Mouse (Mus musculus) left cerebral cortex, postnatal 25 days (tissue): Measurements from ENCODE around the gene Chst1. TPM values are rescaled to one million over a fixed set of nuclear protein-coding genes. Genes with fewer than 3 reads are reported as not detected.

Source experiments
- DNase-seq, 2 experiments: peaks; one replicate each; pipeline ENCODE4 v3.0.0; 2022; ENCODE audit warnings: low spot score in 2 of 2, mixed read lengths in 1 of 2
- intact Hi-C: fragments of 180-260 bp; cut with DNase I; formaldehyde crosslinking; loops from one replicate; pipeline ENCODE4 v1.15.1; 2025
- microRNA-seq, 2 experiments: library from miRNA; unstranded; fragments of <30 nt; microRNA quantifications; one replicate each; pipeline ENCODE4 v1.2.0; 2022
- total RNA-seq, 2 experiments: library from RNA; stranded (reverse); gene quantifications; 2 replicates each; pipeline ENCODE4 v1.2.3; 2021

Gene Chst1
- total RNA-seq, 2 experiments from 2014 or later: 240 to 269 TPM

DNA sequence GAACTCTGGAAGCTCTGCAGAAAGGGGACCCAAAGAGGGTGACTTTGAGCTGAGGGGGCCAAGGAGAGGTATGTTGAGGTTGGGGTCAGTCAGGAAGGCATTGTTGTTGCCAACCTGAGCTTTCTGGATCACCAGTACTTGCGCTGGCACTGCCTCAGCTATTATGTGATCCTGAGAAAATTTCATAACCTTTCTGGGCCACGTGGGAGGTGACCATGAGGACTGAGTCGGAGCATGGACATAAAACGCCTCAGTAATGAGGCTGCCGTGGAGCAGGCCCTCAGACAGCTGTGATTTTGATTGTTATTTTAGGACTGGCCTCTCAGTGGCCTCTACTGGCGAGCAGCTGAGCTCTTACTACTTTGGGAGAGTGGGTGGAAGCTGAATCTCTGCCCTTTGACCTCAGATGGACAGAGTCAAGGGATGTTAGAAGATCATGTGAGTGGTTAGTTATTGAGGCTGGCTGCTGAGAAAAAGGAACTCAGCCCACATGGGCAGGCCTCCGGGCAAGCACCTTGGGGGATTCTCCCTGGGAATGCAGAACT is 60.1 kb downstream of the Chst1 start:
- intact Hi-C loops: no loop called here
- no peak for DNase-seq

DNA sequence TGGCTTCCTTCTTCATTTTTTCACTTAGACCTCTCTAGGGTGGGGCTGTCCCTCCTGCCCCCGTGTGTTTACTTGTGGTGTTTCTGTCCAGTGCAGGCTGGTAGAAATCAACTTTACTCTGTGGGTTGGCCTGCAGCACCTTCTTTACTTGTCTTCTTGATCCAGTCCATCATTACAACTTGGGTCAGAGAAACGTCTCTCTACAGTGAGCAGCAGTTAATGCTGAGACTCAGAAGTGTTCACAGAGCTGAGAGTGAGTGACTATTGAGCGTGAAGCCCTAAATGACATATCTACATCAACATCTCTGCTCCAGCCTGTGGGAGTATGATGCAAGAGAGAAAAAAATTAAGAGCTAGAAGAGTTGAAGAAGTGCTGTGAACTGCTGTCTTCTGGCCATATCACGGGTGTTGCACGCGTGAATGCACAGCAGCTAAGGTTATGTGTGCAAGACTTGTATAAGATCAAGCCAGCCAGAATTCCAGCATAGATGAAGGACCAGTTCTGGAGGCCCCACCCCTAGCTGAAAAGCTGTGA is 63.1 kb downstream of the Chst1 start:
- DNase-seq: no peak
- intact Hi-C loops: no loop called here

Small RNAs within 50 kb of the gene (microRNA-seq; reads per million reads assigned to microRNA genes)
- gene Mir7221 (0 reads per million in 2 experiments), gene Mir7222 (0 reads per million in 2 experiments)

Other genes starting within 250 kb of the Chst1 start
- gene Pex16, start 225.0 kb upstream of the Chst1 start, total RNA-seq: 10 to 100 TPM; 31.1 to 35.5 TPM
- gene Large2, start 224.8 kb upstream of the Chst1 start, total RNA-seq: under 1 TPM; 0.62 to 0.80 TPM
- 1 to 10 TPM; 3.4 to 4.4 TPM for gene 1700029I15Rik, start 217.2 kb upstream of the Chst1 start, total RNA-seq
- 100 to 1,000 TPM; 374 to 376 TPM for gene Mapk8ip1, start 198.4 kb upstream of the Chst1 start, total RNA-seq
- gene Cry2, start 165.7 kb upstream of the Chst1 start, total RNA-seq: 100 to 1,000 TPM; 110 to 113 TPM
- 10 to 100 TPM; 18.2 to 18.4 TPM for gene Slc35c1, start 139.2 kb upstream of the Chst1 start, total RNA-seq